Mouse (Mus musculus): ENCODE data around the gene Cpne4.

Cpne4 gene

DNA sequence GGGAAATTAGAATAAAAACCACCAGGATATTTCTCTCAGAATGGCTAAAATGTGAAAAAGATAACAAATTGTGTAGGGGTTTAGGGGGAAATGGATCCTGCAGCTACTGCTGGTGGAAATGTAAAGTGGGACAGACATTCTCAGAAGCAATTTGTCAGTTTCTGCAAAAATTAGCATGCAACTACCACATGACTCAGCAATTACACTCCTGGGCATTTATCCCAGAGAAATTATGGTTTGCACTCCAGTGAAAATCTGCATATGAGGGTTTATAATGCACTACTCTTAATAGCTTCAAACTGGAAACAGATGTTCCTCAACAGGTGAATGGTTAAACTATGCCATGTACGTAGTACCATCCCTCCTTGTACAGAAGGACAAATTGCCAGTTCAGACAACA is 294.2 kb downstream of the Cpne4 start:
- in situ Hi-C loops (cut with MboI; ENCODE audit: low pct_unique_long_range_greater_than_20kb in 1 of 2, low sequenced_read_pairs in 2 of 2, unreplicated experiment in 1 of 2), result no loop called here

DNA sequence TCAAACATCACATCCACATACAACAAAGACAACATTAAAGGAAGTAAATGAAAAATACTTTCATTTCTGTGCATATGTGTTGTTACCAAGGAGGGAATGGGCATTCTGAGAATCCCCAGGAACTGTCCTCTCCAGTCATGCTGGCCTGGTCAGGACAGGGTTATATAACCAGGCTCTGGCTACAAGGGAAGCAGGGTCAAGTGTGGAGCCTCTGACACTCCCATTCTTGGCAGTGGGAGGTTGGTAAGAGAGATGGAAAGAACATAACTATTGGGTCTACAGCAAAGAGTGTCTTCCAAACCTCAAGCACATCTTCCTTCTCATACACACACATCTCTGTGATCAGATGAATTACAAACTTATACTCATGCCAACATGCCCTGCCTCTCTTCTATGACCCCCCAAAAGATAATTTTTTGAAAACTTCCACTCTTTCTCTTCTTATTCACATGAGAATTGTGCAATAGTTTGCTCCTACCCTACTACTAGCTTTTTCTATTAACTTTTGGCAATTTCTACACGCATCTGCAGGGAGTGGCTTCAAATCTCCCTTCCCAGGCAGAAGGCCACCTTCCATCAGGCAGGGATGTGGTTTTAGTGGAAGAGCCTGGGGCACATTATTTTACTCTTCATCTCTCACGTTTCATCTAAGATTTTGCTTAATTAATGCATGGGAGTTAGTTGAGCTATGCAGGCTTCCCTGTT is 298.3 kb downstream of the Cpne4 start:
- in situ Hi-C loops (cut with MboI; ENCODE audit: low pct_unique_long_range_greater_than_20kb in 1 of 2, low sequenced_read_pairs in 2 of 2, unreplicated experiment in 1 of 2), result no loop called here

DNA sequence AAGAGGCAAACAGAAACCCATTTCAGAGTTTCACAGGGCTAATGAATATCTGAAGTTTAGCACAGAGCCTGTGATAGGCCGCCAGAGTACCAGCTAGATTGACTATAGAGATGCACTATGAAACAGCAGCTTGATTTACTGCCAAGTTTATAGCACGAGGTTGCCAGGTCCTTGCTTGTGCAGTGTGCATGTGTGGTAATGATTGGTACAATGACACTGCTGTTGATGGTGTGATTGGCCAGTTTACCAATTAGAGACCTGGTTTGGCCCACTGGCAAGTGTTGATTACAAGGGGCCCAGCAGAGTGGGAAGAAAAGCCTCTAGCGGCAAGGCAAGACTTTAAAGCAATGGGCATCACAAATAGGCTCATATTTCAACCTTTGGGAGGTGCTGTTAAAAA is 306.6 kb downstream of the Cpne4 start:
- in situ Hi-C loops (cut with MboI; ENCODE audit: low pct_unique_long_range_greater_than_20kb in 1 of 2, low sequenced_read_pairs in 2 of 2, unreplicated experiment in 1 of 2), result no loop called here

DNA sequence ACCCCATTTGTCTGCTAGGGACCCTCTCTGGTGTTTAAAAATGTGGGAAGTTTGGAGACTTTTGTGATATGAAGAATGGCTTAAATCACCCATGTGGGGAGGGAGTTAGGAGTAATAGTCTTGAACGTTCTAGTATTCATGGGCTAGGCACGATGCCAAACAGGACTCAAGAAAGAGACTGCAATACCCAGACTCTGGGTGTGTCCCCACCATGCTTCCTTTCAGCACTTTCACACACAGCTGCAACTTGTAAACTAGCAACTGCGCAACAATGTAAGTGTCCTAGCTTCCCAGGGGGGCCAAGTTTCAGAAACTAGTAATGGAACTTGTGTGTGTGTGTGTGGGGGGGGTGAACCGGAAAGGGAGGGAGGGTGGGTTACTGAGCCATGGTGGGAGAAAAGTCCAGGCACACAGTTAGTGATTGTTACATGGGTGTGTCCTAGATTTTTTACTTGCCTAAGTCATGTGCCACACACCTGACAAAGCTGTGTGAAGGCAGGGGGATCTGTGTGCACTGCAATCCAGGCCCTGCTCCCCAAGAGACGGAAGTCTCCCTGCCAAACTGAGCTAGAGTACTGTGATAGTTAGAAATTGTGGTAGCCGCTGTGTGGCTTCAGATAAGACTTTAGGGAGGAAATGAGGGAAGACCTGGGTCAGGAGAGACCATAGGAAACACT is 307.3 kb downstream of the Cpne4 start:
- in situ Hi-C loops (cut with MboI; ENCODE audit: low pct_unique_long_range_greater_than_20kb in 1 of 2, low sequenced_read_pairs in 2 of 2, unreplicated experiment in 1 of 2), result no loop called here

DNA sequence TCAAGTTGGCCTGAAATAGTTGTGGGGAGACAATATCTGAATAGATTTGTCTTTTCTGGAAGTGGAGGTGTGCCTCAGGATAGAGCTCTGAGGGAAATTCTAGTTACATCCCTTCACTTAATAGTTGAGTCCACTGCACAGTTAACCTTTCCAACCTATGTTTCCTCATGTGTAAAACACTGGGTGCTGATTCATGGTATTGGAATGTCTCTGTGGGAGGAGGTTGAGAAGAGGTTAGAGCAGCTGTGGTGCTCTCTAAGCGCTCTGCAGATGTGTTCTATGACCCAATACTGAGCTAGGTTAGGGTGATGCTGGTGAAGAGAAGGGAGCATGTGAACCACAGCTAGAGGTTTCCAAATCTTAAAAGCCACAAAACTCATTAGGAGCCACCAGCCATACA is 318.7 kb downstream of the Cpne4 start:
- in situ Hi-C loops (cut with MboI; ENCODE audit: low pct_unique_long_range_greater_than_20kb in 1 of 2, low sequenced_read_pairs in 2 of 2, unreplicated experiment in 1 of 2), result no loop called here

DNA sequence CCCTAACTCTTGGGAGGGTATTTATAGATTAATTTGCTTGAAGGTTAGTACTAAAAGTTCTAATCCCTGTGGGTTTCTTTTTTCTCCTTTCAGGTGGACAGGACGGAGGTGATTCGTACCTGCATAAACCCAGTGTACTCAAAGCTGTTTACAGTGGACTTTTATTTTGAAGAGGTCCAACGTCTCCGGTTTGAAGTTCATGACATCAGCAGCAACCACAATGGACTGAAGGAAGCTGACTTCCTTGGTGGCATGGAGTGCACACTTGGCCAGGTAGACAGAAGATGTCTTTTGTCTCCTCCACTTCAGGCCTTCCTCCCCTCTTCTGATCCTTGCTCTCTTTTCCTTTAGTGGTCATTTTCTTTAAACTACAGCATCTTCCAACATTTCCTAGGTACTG is 325.5 kb downstream of the Cpne4 start:
- in situ Hi-C loops (cut with MboI; ENCODE audit: low pct_unique_long_range_greater_than_20kb in 1 of 2, low sequenced_read_pairs in 2 of 2, unreplicated experiment in 1 of 2), result no loop called here

DNA sequence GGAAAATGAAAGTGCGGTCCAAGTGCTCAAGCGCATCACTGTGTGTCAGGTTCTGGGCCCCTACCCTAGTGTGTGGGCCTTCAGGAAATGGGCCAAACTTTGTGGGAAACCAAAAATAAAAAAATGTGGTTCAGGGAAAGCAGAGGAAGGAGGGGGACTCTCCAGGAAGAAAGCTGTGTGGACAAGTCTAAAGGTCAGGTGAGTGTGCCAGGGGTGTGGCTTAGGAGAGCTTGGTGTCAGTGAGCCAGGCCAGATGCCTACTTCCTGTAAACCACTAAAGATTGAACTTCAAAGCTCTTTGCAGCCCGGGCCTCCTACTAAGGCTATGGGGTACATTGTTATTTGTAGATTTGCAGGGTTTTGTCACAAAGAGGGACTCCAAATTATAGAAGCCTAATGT is 327.1 kb downstream of the Cpne4 start:
- in situ Hi-C loops (cut with MboI; ENCODE audit: low pct_unique_long_range_greater_than_20kb in 1 of 2, low sequenced_read_pairs in 2 of 2, unreplicated experiment in 1 of 2), result no loop called here

DNA sequence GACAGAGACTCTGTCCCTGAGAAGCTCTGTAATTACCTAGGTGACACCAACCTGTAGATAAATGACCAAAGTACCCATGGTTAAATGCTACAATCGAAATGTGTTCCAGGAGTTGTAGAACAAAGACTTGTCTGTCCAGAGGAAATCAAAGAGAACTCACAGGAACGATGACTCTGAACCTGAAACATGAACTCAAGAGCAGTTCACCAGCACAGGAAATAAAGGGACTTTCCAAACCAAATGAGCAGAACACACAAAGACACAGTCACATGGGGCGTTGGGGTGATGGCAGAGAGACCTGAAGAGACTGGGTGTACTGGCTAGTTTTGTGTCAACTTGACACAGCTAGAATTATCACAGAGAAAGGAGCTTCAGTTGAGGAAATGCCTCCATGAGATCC is 329.9 kb downstream of the Cpne4 start:
- in situ Hi-C loops (cut with MboI; ENCODE audit: low pct_unique_long_range_greater_than_20kb in 1 of 2, low sequenced_read_pairs in 2 of 2, unreplicated experiment in 1 of 2), result no loop called here

DNA sequence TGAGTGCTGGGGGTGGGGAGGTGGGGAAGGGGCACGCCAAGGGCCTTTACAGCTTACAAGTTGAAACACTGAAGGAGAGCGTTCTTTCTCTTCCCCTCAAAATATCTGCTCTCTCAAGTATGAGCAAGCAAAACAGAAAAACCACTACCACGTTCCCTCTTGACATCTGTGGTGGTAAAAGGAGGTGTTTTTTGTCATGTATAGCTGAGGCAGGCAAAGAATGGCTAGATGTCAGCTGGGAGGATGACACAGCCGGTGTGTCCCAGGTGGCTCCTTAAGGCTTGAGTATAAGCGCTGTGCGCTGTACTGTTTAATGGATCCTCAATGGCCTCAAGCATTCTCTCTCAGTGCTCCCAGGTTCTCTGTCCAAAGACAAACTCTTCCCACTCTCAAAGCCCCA is 331.5 kb downstream of the Cpne4 start:
- in situ Hi-C loops (cut with MboI; ENCODE audit: low pct_unique_long_range_greater_than_20kb in 1 of 2, low sequenced_read_pairs in 2 of 2, unreplicated experiment in 1 of 2), result no loop called here

DNA sequence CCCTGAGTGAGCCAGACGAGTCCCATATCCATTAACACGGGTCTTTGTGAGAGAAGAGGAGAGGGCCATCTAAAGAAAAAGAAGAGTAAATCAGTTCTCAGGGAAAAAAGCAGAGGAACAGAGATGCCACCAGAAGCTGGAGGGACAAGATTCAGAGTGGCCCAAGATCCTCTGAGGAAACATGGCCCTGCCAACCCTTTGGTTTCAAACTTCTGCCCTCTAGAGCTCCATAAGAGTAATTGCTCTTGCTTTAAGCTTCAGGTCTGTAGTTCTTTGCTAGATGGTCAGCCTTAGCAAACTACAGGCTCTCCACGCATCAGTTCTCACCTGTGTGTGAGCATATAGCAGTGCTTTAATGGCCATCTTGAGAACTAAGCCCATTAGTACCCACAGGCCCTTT is 343.4 kb downstream of the Cpne4 start:
- in situ Hi-C loops (cut with MboI; ENCODE audit: low pct_unique_long_range_greater_than_20kb in 1 of 2, low sequenced_read_pairs in 2 of 2, unreplicated experiment in 1 of 2), result no loop called here

DNA sequence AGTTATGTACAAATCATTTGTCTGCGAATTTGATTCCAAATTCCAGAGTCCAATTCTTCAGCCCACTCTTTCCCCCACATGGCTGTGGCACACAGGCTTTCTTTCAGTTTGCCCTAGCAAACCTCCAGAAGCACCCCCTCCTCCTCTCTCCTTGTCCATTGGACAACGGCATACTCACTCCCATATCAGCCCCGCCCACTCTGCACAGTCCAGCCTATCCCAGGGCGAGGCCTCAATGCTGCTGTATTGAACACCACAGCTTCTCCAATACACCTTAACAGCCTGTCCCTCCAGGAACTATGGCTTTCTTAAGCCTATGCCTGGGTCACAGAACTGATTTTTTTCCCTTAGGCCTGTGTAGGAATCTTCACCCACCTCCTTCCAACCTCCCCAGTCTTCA is 348.3 kb downstream of the Cpne4 start:
- in situ Hi-C loops (cut with MboI; ENCODE audit: low pct_unique_long_range_greater_than_20kb in 1 of 2, low sequenced_read_pairs in 2 of 2, unreplicated experiment in 1 of 2), result no loop called here

DNA sequence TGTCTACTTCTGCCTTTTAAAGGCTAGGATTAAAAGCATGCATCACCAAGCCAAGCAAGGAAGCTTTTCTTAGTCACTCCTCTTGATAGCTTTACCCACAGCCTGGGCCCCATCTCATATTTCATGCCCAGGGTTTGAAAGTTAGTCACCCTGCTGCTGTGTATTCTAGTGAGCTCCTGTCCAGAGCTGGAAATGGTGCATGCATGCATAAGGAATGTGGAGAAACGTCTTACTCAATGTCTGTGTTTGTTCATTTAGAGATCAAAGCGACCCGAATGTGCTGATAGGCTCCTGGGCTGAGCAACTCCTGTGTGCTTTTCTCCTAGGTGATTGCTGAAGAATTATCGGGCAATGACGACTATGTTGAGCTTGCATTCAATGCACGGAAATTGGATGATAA is 354.0 kb downstream of the Cpne4 start:
- in situ Hi-C loops (cut with MboI; ENCODE audit: low pct_unique_long_range_greater_than_20kb in 1 of 2, low sequenced_read_pairs in 2 of 2, unreplicated experiment in 1 of 2), result no loop called here

DNA sequence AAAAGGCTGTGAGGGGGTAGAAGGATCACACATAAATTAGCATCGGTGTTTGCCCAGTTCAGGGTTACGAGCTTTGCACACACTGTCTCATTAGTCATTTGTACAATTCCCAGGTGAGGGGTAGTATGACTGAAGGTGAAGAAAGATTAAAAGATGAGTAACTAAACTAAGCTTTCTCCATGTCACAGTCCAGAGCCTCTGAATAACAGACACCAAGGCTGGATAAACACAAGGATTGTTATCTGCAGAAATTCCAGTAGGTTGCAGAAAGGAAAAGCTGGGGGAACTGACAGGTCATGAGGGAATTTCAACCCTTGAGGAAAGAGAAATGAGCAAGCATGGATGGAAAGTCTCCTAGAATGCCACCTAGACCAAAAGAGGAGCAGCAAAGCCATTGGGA is 354.7 kb downstream of the Cpne4 start:
- in situ Hi-C loops (cut with MboI; ENCODE audit: low pct_unique_long_range_greater_than_20kb in 1 of 2, low sequenced_read_pairs in 2 of 2, unreplicated experiment in 1 of 2), result no loop called here

DNA sequence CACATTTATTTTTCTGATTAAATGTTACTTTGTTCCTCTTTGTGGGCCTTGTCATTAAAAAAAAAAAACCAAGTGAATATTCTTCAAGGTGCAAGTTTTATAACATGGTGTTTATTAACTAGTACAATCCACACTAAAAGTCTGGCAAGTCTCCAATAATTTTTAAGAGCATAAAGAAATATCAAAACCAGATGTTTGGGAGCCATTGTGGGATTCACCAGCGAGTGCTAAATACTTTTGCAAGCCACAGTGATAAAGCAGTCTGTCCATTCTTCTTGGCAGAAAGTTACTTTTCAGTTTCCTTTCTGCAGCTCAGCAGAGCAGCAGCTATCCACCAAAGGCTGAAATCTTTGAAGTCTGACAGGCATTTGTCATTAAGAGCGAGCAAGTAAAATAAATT is 365.6 kb downstream of the Cpne4 start:
- in situ Hi-C loops (cut with MboI; ENCODE audit: low pct_unique_long_range_greater_than_20kb in 1 of 2, low sequenced_read_pairs in 2 of 2, unreplicated experiment in 1 of 2), result no loop called here

DNA sequence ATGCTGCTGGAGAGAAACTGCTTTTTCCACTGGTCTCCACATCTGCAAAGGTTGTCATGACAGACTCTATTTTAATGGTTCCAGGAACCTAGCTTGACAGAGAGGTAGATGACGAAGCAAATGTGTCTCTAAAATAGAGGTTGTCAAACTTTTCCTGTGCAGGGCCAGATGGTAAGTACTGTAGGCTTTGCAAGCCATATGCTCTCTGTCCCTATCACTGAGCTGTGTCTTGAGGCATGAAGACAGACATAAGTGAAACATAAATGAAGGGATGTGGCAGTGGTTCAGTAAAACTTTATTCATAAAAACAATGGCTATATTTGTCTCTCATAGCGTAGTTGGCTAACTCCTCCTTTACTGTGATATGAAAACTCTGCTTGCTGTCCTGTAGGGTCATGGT is 366.2 kb downstream of the Cpne4 start:
- in situ Hi-C loops (cut with MboI; ENCODE audit: low pct_unique_long_range_greater_than_20kb in 1 of 2, low sequenced_read_pairs in 2 of 2, unreplicated experiment in 1 of 2), result no loop called here

DNA sequence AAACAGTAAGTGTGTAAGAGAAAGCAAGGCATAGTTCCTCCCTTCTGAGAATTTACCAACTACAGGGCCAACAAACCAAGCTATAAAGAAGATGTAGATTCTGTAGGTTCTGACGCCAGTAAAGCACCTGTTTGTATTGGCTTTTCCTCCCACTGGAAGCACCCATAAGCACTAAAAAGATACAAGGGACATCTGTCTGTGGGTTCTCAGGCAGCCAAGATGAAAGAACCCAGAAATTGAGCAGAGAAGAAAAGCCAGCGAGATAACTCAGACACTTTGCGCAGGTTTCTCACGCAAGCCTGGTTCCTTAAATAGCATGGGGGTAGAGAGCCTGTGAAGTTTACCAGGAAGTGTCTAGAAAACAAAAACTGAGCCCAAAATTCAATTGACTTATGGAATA is 374.1 kb downstream of the Cpne4 start:
- in situ Hi-C loops (cut with MboI; ENCODE audit: low pct_unique_long_range_greater_than_20kb in 1 of 2, low sequenced_read_pairs in 2 of 2, unreplicated experiment in 1 of 2), result no loop called here

DNA sequence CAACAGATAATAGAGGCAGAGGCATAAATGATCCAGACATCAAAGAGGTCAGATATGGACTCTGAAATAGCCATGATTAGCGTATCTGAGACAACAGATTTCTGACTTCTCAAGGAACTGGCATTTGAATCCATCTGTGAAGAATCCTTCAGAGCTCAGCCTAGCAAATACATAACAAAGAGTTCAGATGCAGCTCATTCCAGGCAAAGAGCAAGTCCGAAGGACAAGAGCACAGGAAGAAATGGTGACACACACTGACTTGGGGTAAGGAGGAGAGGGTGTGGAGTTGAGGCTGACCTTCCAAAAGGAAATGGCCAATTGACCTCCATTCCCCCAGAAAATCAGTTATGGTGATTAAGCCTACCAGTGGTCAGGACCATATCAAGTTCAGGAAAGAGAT is 375.0 kb downstream of the Cpne4 start:
- in situ Hi-C loops (cut with MboI; ENCODE audit: low pct_unique_long_range_greater_than_20kb in 1 of 2, low sequenced_read_pairs in 2 of 2, unreplicated experiment in 1 of 2), result no loop called here

DNA sequence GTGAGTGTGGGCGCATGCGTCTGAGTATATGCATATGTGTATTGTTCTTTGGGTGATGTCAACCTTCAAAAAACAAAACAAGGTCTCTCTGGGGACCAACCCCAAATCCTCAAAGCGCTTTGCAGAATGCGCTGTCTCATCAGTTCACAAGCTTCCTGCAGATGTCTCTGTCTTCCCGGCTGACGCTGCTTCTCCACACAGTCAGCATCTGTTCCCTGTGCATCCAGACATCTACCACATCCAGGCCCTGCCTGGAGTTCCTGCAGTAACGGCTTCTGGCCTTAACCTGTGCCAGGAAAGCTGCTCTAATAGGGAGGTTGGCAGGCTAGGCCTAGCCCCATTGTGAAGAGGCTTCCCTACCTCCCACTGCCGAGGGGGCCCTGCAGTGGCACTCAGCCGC is 381.7 kb downstream of the Cpne4 start:
- in situ Hi-C loops (cut with MboI; ENCODE audit: low pct_unique_long_range_greater_than_20kb in 1 of 2, low sequenced_read_pairs in 2 of 2, unreplicated experiment in 1 of 2), result no loop called here

DNA sequence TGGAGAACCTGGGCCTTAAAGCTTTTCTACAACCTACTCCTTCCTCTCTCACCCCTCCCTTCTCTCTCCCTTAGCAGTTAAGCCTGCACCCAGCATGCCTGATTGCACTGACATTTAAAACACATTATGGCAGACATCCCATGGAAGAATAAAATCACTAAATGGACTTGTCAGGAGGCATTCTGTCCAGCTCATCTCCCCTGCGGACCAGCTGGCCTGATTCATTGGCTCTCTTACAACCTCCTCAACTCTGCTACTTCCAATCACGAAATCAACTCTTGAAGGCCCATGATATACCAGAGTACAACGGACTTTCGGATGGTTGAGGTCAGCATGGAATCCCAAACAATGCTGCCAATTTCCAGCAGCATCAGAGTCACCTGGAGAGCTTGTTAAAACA is 393.3 kb downstream of the Cpne4 start:
- in situ Hi-C loops (cut with MboI; ENCODE audit: low pct_unique_long_range_greater_than_20kb in 1 of 2, low sequenced_read_pairs in 2 of 2, unreplicated experiment in 1 of 2), result no loop called here

DNA sequence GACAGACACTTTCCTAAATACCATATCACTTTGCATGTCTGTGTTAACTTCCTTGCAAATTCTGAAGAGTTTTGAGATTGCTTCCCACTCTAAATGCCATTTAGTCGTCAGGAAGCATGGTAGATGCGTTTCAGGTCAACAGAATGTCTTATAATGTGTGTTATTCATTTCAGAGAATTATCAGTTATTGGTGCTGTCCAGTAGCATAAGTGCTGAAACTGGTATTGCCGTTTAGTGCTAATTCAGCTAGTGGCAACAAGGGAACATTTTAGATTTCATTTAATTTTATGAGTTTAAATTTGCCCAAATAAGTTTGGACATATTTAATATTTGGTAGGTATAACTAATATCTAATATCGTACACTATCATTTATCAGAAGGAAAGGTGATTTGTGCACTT is 403.5 kb downstream of the Cpne4 start:
- in situ Hi-C loops (cut with MboI; ENCODE audit: low pct_unique_long_range_greater_than_20kb in 1 of 2, low sequenced_read_pairs in 2 of 2, unreplicated experiment in 1 of 2), result no loop called here

Measured in mouse embryonic stem cell (cell line).